Comparison of ENCODE assay signal across 26 mouse cellular contexts in the genomic region with DNA sequence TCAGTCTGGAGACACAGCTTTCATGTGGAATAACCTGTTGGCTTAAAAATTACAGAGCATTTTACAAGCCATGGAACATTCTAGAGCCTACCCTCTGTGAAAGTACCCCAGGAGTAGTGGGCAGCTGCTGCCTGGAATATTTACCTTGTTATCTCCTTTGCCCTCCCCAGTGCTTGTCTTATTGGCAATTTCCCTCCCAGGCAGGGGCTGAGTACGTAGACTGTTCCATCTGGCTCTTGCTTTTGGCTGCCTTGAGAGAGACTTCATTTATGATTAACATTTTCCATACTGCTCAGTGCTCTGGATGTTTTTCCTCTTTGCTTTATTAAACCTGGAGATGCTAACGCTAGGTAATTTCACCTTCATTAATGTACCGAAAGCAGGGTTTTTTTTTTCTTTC. TPM values are rescaled to one million over a fixed set of nuclear protein-coding genes. Genes with fewer than 3 reads are reported as not detected.
A peak's percentile ranks its signal among the peaks of the same experiment; 100 is the strongest.
DNase-seq lines count a peak whose midpoint lies in the region; ATAC-seq and TF ChIP-seq lines count a peak whose summit lies in the region.
"Had no signal": no experiment of that assay in that cellular context is flagged by ENCODE, and none has a peak within 500 bp of the region (broad histone marks: within the 10 kb centered on the region; RNA-seq: fewer than 3 reads in every experiment).

No protein-coding gene starts in this region.

- H3K36me3 ChIP-seq in intestine, embryonic 14.5 days (ENCODE audit: control insufficient read depth, insufficient read depth, low read length) = no peaks in the 10 kb centered on the region
- H3K36me3 ChIP-seq in intestine, embryonic 15.5 days = no peaks in the 10 kb centered on the region
- no peaks in the 10 kb centered on the region for H3K36me3 ChIP-seq in kidney, embryonic 15.5 days
- no peaks in the 10 kb centered on the region for H3K36me3 ChIP-seq in lung, embryonic 16.5 days (ENCODE audit: control insufficient read depth, insufficient read depth, low read length)
- no peaks in the 10 kb centered on the region for H3K36me3 ChIP-seq in lung, postnatal 0 days (ENCODE audit: insufficient read depth, low read length)
- H3K36me3 ChIP-seq in limb, embryonic 15.5 days = no peaks in the 10 kb centered on the region
- H3K36me3 ChIP-seq: embryonic facial prominence, embryonic 13.5 days; forebrain, embryonic 12.5 days; heart, embryonic 15.5 days; hindbrain, embryonic 10.5 days had no signal

- H3K27ac ChIP-seq in intestine, embryonic 14.5 days (ENCODE audit: low read depth) = no peak overlapping the region
- no peak overlapping the region for H3K27ac ChIP-seq in intestine, embryonic 15.5 days
- no peak overlapping the region for H3K27ac ChIP-seq in kidney, embryonic 15.5 days
- H3K27ac ChIP-seq in lung, embryonic 16.5 days (ENCODE audit: low read length) = peak overlapping the region; percentile 7; the same call in 1 of the 2 replicates
- no peak overlapping the region for H3K27ac ChIP-seq in lung, postnatal 0 days (ENCODE audit: low read length)
- H3K27ac ChIP-seq in limb, embryonic 15.5 days = peak overlapping the region; percentile 29; the same call in 1 of the 2 replicates
- H3K27ac ChIP-seq: embryonic facial prominence, embryonic 13.5 days; forebrain, embryonic 12.5 days; heart, adult 2 months; heart, embryonic 15.5 days; hindbrain, embryonic 10.5 days had no signal

- H3K9me3 ChIP-seq in intestine, embryonic 14.5 days (ENCODE audit: control insufficient read depth, low read length) = no peaks in the 10 kb centered on the region
- H3K9me3 ChIP-seq in intestine, embryonic 15.5 days = no peaks in the 10 kb centered on the region
- no peaks in the 10 kb centered on the region for H3K9me3 ChIP-seq in kidney, embryonic 15.5 days (replicated peaks)
- H3K9me3 ChIP-seq in lung, embryonic 16.5 days (ENCODE audit: control insufficient read depth, low read length) = no peaks in the 10 kb centered on the region
- no peaks in the 10 kb centered on the region for H3K9me3 ChIP-seq in lung, postnatal 0 days (ENCODE audit: low read length)
- H3K9me3 ChIP-seq in limb, embryonic 15.5 days = no peaks in the 10 kb centered on the region
- H3K9me3 ChIP-seq: embryonic facial prominence, embryonic 13.5 days; forebrain, embryonic 12.5 days; heart, embryonic 15.5 days; hindbrain, embryonic 10.5 days had no signal

- no peak for TF ChIP-seq EP300 in lung, postnatal 0 days (IDR thresholded peaks at IDR 0.05)

- H3K4me2 ChIP-seq in intestine, embryonic 14.5 days (ENCODE audit: low read length) = no peak overlapping the region
- no peak overlapping the region for H3K4me2 ChIP-seq in intestine, embryonic 15.5 days (replicated peaks)
- no peak overlapping the region for H3K4me2 ChIP-seq in kidney, embryonic 15.5 days
- H3K4me2 ChIP-seq in lung, embryonic 16.5 days (ENCODE audit: low read depth, low read length) = no peak overlapping the region
- no peak overlapping the region for H3K4me2 ChIP-seq in lung, postnatal 0 days (replicated peaks; ENCODE audit: low read depth, low read length)
- H3K4me2 ChIP-seq in limb, embryonic 15.5 days = no peak overlapping the region
- H3K4me2 ChIP-seq: embryonic facial prominence, embryonic 13.5 days; forebrain, embryonic 12.5 days; heart, embryonic 11.5 days; heart, embryonic 15.5 days had no signal

- H3K9ac ChIP-seq in intestine, embryonic 14.5 days (ENCODE audit: low read length) = no peak overlapping the region
- no peak overlapping the region for H3K9ac ChIP-seq in intestine, embryonic 15.5 days
- H3K9ac ChIP-seq in kidney, embryonic 15.5 days = no peak overlapping the region
- H3K9ac ChIP-seq in lung, embryonic 16.5 days (ENCODE audit: low read length) = no peak overlapping the region
- H3K9ac ChIP-seq in lung, postnatal 0 days (replicated peaks; ENCODE audit: low read depth) = no peak overlapping the region
- no peak overlapping the region for H3K9ac ChIP-seq in limb, embryonic 15.5 days
- H3K9ac ChIP-seq: embryonic facial prominence, embryonic 13.5 days; forebrain, embryonic 12.5 days; heart, embryonic 15.5 days had no signal

- no peak overlapping the region for H3K4me3 ChIP-seq in intestine, embryonic 14.5 days (ENCODE audit: low read depth, low read length)
- no peak overlapping the region for H3K4me3 ChIP-seq in intestine, embryonic 15.5 days (replicated peaks)
- H3K4me3 ChIP-seq in kidney, embryonic 15.5 days (replicated peaks) = no peak overlapping the region
- H3K4me3 ChIP-seq in lung, embryonic 16.5 days (ENCODE audit: low read length) = no peak overlapping the region
- no peak overlapping the region for H3K4me3 ChIP-seq in lung, postnatal 0 days (ENCODE audit: low read depth, low read length)
- H3K4me3 ChIP-seq in limb, embryonic 15.5 days = no peak overlapping the region
- H3K4me3 ChIP-seq: embryonic facial prominence, embryonic 13.5 days; forebrain, embryonic 12.5 days; heart, adult 2 months; heart, embryonic 15.5 days; hindbrain, embryonic 10.5 days had no signal

- no peak for TF ChIP-seq CTCF in lung, postnatal 0 days (IDR thresholded peaks at IDR 0.05)

- peak; percentile 20 for DNase-seq in intestine, embryonic 14.5 days (ENCODE audit: low spot score)
- DNase-seq in kidney, adult 9 months = peak; percentile 62
- DNase-seq in lung, postnatal 0 days (ENCODE audit: low spot score) = no peak
- DNase-seq in adrenal gland, postnatal 25 days = no peak
- DNase-seq: adrenal gland, postnatal 14 days; cerebellum, adult 18-20 months; cerebellum, adult 9-11 months; cerebellum, postnatal 36 days; gastrocnemius, postnatal 10 days; heart, adult 2 months had no signal

- H3K27me3 ChIP-seq in intestine, embryonic 14.5 days (replicated peaks; ENCODE audit: control insufficient read depth, insufficient read depth, low read length) = no peaks in the 10 kb centered on the region
- no peaks in the 10 kb centered on the region for H3K27me3 ChIP-seq in intestine, embryonic 15.5 days (replicated peaks)
- no peaks in the 10 kb centered on the region for H3K27me3 ChIP-seq in kidney, embryonic 15.5 days
- H3K27me3 ChIP-seq in lung, embryonic 16.5 days (ENCODE audit: control insufficient read depth, insufficient read depth, low read depth, low read length) = no peaks in the 10 kb centered on the region
- H3K27me3 ChIP-seq in lung, postnatal 0 days (replicated peaks; ENCODE audit: insufficient read depth, low read length) = no peaks in the 10 kb centered on the region
- H3K27me3 ChIP-seq in limb, embryonic 15.5 days = no peaks in the 10 kb centered on the region
- H3K27me3 ChIP-seq: CH12.LX; embryonic facial prominence, embryonic 13.5 days; forebrain, embryonic 12.5 days; heart, embryonic 15.5 days had no signal

- 79% methylated on average over 3 of the region's 3 CpGs for WGBS in intestine, embryonic 14.5 days
- WGBS in intestine, embryonic 15.5 days = 70% methylated on average over 3 of the region's 3 CpGs
- WGBS in kidney, embryonic 15.5 days = 76% methylated on average over 3 of the region's 3 CpGs
- 59% methylated on average over 3 of the region's 3 CpGs for WGBS in lung, embryonic 16.5 days
- WGBS in lung, postnatal 0 days = 56% methylated on average over 3 of the region's 3 CpGs
- 47% methylated on average over 3 of the region's 3 CpGs for WGBS in limb, embryonic 15.5 days

- H3K4me1 ChIP-seq in intestine, embryonic 14.5 days (replicated peaks; ENCODE audit: control insufficient read depth, insufficient read depth, low read length) = 0 out of 2 replicates have a peak, but pooled peaks cover 2% of the 10 kb centered on the region
- no peaks in the 10 kb centered on the region for H3K4me1 ChIP-seq in intestine, embryonic 15.5 days (replicated peaks)
- H3K4me1 ChIP-seq in kidney, embryonic 15.5 days = no peaks in the 10 kb centered on the region
- peaks cover 2% of the 10 kb centered on the region; the same call in 1 of the 2 replicates for H3K4me1 ChIP-seq in lung, embryonic 16.5 days (replicated peaks; ENCODE audit: control insufficient read depth, insufficient read depth, low read length)
- H3K4me1 ChIP-seq in lung, postnatal 0 days (ENCODE audit: insufficient read depth, low read depth, low read length) = no peaks in the 10 kb centered on the region
- peaks cover 3% of the 10 kb centered on the region; the same call in 1 of the 2 replicates for H3K4me1 ChIP-seq in limb, embryonic 15.5 days
- H3K4me1 ChIP-seq: embryonic facial prominence, embryonic 13.5 days; forebrain, embryonic 12.5 days; hindbrain, embryonic 10.5 days had no signal

- no peak for ATAC-seq in intestine, embryonic 14.5 days (replicated peaks; ENCODE audit: low FRiP score, low TSS enrichment, low read depth)
- ATAC-seq in intestine, embryonic 15.5 days = no peak
- ATAC-seq in kidney, embryonic 15.5 days (replicated peaks; ENCODE audit: low FRiP score) = no peak
- peak; percentile 43; the same call in 1 of the 2 replicates for ATAC-seq in lung, embryonic 16.5 days (ENCODE audit: low read depth)
- ATAC-seq in lung, postnatal 0 days = no peak
- no peak for ATAC-seq in limb, embryonic 15.5 days (ENCODE audit: insufficient number of reproducible peaks, low FRiP score, low TSS enrichment, low read depth)
- ATAC-seq: activated CD4-positive, CD25-positive, alpha-beta regulatory T cell, adult 4 months; forebrain, embryonic 16.5 days; Patski had no signal

RNA-seq across cellular contexts. Expression of gene Cckar, which starts 20.1 kb away (rescaled TPM):
- 13.2 and 27.2 TPM in 2 replicates for polyA plus RNA-seq in intestine, embryonic 14.5 days (2014; fragmentation: Nextera tagmentation; extraction: Ambion mirVana)
- polyA plus RNA-seq in intestine, embryonic 15.5 days (2015; fragmentation: Nextera tagmentation; extraction: Ambion mirVana) = 38.3 and 68.9 TPM in 2 replicates
- 3.9 and 4.3 TPM in 2 replicates for polyA plus RNA-seq in kidney, embryonic 15.5 days (2015; fragmentation: Nextera tagmentation; extraction: Ambion mirVana)
- 45.3 and 48.7 TPM in 2 replicates for polyA plus RNA-seq in lung, embryonic 16.5 days (2015; fragmentation: Nextera tagmentation; extraction: Ambion mirVana)
- 25.2 and 26.0 TPM in 2 replicates for polyA plus RNA-seq in lung, postnatal 0 days (2015; fragmentation: Nextera tagmentation; extraction: Ambion mirVana)
- polyA plus RNA-seq in limb, embryonic 15.5 days (2015; fragmentation: Nextera tagmentation; extraction: Ambion mirVana) = 0.08 and 0.15 TPM in 2 replicates
- 1.2 TPM in 1 of 2 replicates, not detected in the other for total RNA-seq in adrenal gland, postnatal 25 days (2021)
- total RNA-seq: CH12.LX; gastrocnemius, postnatal 10 days; gastrocnemius, postnatal 4 days; heart, adult 2 months; heart, postnatal 25 days had no signal
- polyA plus RNA-seq: activated CD4-positive, CD25-positive, alpha-beta regulatory T cell, adult 4 months; frontal cortex, adult 2 months; Patski had no signal

Comparison
In these comparisons a context has a peak if more than half of its experiments do, and no peak if none do; other contexts are left out.
1. H3K27ac ChIP-seq: peak in lung, embryonic 16.5 days (single experiment) and limb, embryonic 15.5 days (single experiment); none in intestine, embryonic 14.5 days (single experiment), intestine, embryonic 15.5 days (single experiment), kidney, embryonic 15.5 days (single experiment) and lung, postnatal 0 days (single experiment).
2. DNase-seq: peak in intestine, embryonic 14.5 days (single experiment) and kidney, adult 9 months (single experiment); none in lung, postnatal 0 days (single experiment) and adrenal gland, postnatal 25 days (single experiment).